Mouse (Mus musculus) testis, adult 2 months (tissue): Measurements from ENCODE around the gene Chst11.

Source experiments
- CTCF ChIP-seq: fragments of 200-500 bp; IDR thresholded peaks from 2 replicates; pipeline ENCODE4 v1.5.1; 2012; ENCODE audit warnings: low read depth, mild to moderate bottlenecking, inconsistent platforms, low read length, moderate library complexity; ENCODE audit not compliant: control insufficient read depth, insufficient read depth, insufficient replicate concordance
- POLR2A ChIP-seq: fragments of 200-500 bp; IDR thresholded peaks from 2 replicates; pipeline ENCODE4 v1.6.1; 2012; ENCODE audit warnings: low read depth, mild to moderate bottlenecking, inconsistent platforms, low read length, moderate library complexity; ENCODE audit not compliant: control insufficient read depth

- no peak for TF ChIP-seq CTCF
- TF ChIP-seq POLR2A: no peak
Observed at GRCm38 (mm10) chr10:83119016-83119415, 133.7 kb downstream of the Chst11 start.
